Mouse (Mus musculus) embryonic fibroblast, embryonic 13.5 days (primary cell): ENCODE results near the gene Ptprd.

Experiments
- CTCF ChIP-seq: IDR thresholded peaks from 2 replicates; pipeline ENCODE4 v1.5.1; 2011; ENCODE audit warnings: mild to moderate bottlenecking, control low read depth, low read length, moderate library complexity, borderline replicate concordance; ENCODE audit not compliant: insufficient read depth
- POLR2A ChIP-seq: IDR thresholded peaks from 2 replicates; pipeline ENCODE4 v1.6.1; 2011; ENCODE audit warnings: low read depth, mild to moderate bottlenecking, control low read depth, low read length, moderate library complexity

- TF ChIP-seq CTCF: no peak
- no peak for TF ChIP-seq POLR2A
Measured at GRCm38 (mm10) chr4:76652971-76653370, 1558.8 kb downstream of the Ptprd start.
